Mouse (Mus musculus): ENCODE results near the gene Wap. TPM values are rescaled to one million over a fixed set of nuclear protein-coding genes. Genes with fewer than 3 reads are reported as not detected.

Gene Wap
- total and polyA plus RNA-seq, 3 experiments: not detected

DNA sequence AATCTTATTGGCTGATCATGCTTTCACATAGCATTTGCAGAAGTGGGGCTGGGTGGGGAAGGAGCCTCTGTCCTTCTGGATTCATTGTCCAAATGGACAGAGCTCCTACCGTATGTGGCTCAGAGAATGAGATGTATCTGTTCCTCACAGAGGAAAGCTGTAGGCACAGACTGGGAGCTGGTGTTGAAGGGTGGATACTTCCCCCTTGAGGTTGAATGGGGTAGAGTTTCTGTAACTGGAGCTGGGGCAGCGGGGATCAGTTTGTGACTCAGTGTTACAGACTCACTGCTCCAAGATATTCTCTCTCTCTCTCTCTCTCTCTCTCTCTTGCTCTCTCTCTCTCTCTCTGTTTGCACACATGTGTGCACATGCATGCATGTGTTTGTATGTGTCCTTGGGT, 31.6 kb upstream of the Wap start:
- Histone ChIP-seq H3K4me2 (ENCODE audit: insufficient read depth, low read depth, poor library complexity, severe bottlenecking) (no peak overlapping the region), H3K9ac (ENCODE audit: insufficient read depth, low read depth) (no peak overlapping the region), H3K9me3 (replicated peaks; ENCODE audit: low read length) (no peaks in the 10 kb centered on the region), H3K27me3 (replicated peaks) (peaks cover 86% of the 10 kb centered on the region), H3K79me2 (replicated peaks; ENCODE audit: control insufficient read depth, extremely low read depth, insufficient read depth, poor library complexity, severe bottlenecking) (no peaks in the 10 kb centered on the region), H3K4me3 (replicated peaks in 1 of 3; ENCODE audit: low read depth in 2 of 3, low read length in 2 of 3, poor library complexity in 1 of 3) (no peak overlapping the region), H3K36me3 (replicated peaks in 1 of 2; ENCODE audit: control insufficient read depth in 1 of 2, insufficient read depth in 1 of 2, low read length in 1 of 2) (no peaks in the 10 kb centered on the region), H3K27ac (ENCODE audit: insufficient read depth, low read depth) (no peak overlapping the region), H3K4me1 (ENCODE audit: control insufficient read depth in 1 of 2, insufficient read depth in 2 of 2) (no peaks in the 10 kb centered on the region)
- dilution Hi-C loops (cut with MboI; ENCODE audit: extremely low pct_ligation_motif_present, extremely low pct_unique_long_range_greater_than_20kb, low sequenced_read_pairs) (no loop called here), in situ Hi-C loops (cut with MboI; ENCODE audit: low pct_ligation_motif_present, low pct_unique_long_range_greater_than_20kb, low sequenced_read_pairs) (loop anchor here (25.0 kb wide), 1 partner anchor 492 kb away; no protein-coding TSS in a partner anchor)
- TF ChIP-seq TBP (conservative IDR thresholded peaks at IDR 0.05; ENCODE audit: low read depth, low read length) (no peak), RAD21 (IDR thresholded peaks at IDR 0.05; ENCODE audit: low read depth, low read length) (peak; percentile 20), CTCF (conservative IDR thresholded peaks at IDR 0.05 in 1 of 2, IDR thresholded peaks at IDR 0.05 in 1 of 2; ENCODE audit: low read depth in 2 of 2, low read length in 2 of 2) (peak in 1 of 2 experiments; percentile 50; a peak in 2 of 4 replicates)
- no peak for DNase-seq (ENCODE audit: extremely low read depth)

DNA sequence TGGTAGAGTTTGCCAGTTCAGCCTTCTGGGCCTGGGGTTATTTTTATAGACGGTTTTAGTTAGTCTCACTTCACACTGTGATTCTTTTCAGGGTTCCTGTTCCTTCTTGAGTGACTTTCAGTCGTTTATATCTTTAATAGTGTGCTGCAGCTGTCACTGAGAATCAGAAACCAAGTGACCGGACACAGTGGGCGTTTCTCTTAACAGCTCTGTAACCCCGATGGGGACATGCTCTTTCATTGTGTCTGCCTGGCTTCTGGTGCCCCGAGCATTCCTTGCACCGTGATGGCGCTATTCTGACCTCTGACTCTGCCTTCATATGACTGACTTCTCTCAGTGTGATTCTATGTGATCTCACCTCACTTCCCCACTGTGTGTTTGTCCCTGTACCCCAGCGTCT, 30.6 kb upstream of the Wap start:
- H3K9ac ChIP-seq (ENCODE audit: insufficient read depth, low read depth): no peak overlapping the region

DNA sequence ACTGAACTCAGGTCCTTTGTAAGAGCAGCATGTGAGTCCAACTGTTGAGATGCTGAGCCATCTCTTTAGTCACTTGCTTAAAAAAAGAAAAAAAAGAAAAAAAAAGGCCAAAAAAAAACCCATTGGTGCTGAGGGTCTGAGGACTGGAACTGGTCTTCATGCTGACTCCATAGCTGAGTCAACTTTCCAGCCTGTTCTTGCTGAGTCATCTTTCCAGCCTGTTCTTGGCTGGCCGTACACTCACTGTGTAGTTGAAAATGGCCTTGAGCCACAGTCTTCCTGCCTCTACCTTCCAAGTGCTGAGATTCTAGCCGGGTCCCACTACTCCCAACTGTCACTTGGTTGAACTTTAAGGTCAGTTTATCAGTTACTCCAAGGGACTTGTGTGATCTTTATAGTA, 28.2 kb upstream of the Wap start:
- Histone ChIP-seq H3K4me2 (ENCODE audit: insufficient read depth, low read depth, poor library complexity, severe bottlenecking) (no peak overlapping the region), H3K9ac (ENCODE audit: insufficient read depth, low read depth) (no peak overlapping the region), H3K4me3 (replicated peaks in 1 of 3; ENCODE audit: low read depth in 2 of 3, low read length in 2 of 3, poor library complexity in 1 of 3) (no peak overlapping the region), H3K36me3 (replicated peaks in 1 of 2; ENCODE audit: control insufficient read depth in 1 of 2, insufficient read depth in 1 of 2, low read length in 1 of 2) (no peaks in the 10 kb centered on the region), H3K9me3 (replicated peaks; ENCODE audit: low read length) (no peaks in the 10 kb centered on the region), H3K27ac (ENCODE audit: insufficient read depth, low read depth) (no peak overlapping the region), H3K4me1 (ENCODE audit: control insufficient read depth in 1 of 2, insufficient read depth in 2 of 2) (no peaks in the 10 kb centered on the region), H3K79me2 (replicated peaks; ENCODE audit: control insufficient read depth, extremely low read depth, insufficient read depth, poor library complexity, severe bottlenecking) (no peaks in the 10 kb centered on the region), H3K27me3 (replicated peaks) (peaks cover 76% of the 10 kb centered on the region)
- dilution Hi-C loops (cut with MboI; ENCODE audit: extremely low pct_ligation_motif_present, extremely low pct_unique_long_range_greater_than_20kb, low sequenced_read_pairs) (no loop called here), in situ Hi-C loops (cut with MboI; ENCODE audit: low pct_ligation_motif_present, low pct_unique_long_range_greater_than_20kb, low sequenced_read_pairs) (loop anchor here (25.0 kb wide), 1 partner anchor 496 kb away; no protein-coding TSS in a partner anchor)
- DNase-seq (ENCODE audit: extremely low read depth): no peak
- TF ChIP-seq CHD1 (IDR thresholded peaks at IDR 0.05; ENCODE audit: low read depth, low read length) (no peak), MAFK (IDR thresholded peaks at IDR 0.05; ENCODE audit: insufficient replicate concordance, low read length) (peak; percentile 87), MAZ (IDR thresholded peaks at IDR 0.05; ENCODE audit: low read depth, low read length) (no peak)

More for the DNA sequence above, 30.6 kb upstream of the Wap start:
- H3K4me1 ChIP-seq (ENCODE audit: control insufficient read depth in 1 of 2, insufficient read depth in 2 of 2): no peaks in the 10 kb centered on the region
- no peak overlapping the region for H3K4me3 ChIP-seq (replicated peaks in 1 of 3; ENCODE audit: low read depth in 2 of 3, low read length in 2 of 3, poor library complexity in 1 of 3)
- DNase-seq (ENCODE audit: extremely low read depth): no peak
- no peak overlapping the region for H3K27ac ChIP-seq (ENCODE audit: insufficient read depth, low read depth)
- no peaks in the 10 kb centered on the region for H3K36me3 ChIP-seq (replicated peaks in 1 of 2; ENCODE audit: control insufficient read depth in 1 of 2, insufficient read depth in 1 of 2, low read length in 1 of 2)
- TF ChIP-seq NELFE (IDR thresholded peaks at IDR 0.05; ENCODE audit: low read depth, low read length): no peak
- no peak for TF ChIP-seq PAX5 (IDR thresholded peaks at IDR 0.05; ENCODE audit: low read length)
- no peak for TF ChIP-seq POLR2A (IDR thresholded peaks at IDR 0.05; ENCODE audit: low read depth, low read length)
- TF ChIP-seq TCF12 (IDR thresholded peaks at IDR 0.05; ENCODE audit: low read depth, low read length): no peak
- no peak for TF ChIP-seq MYC (IDR thresholded peaks at IDR 0.05; ENCODE audit: low read depth, low read length)
- no peak for TF ChIP-seq E2F4 (IDR thresholded peaks at IDR 0.05; ENCODE audit: insufficient replicate concordance, low read depth, low read length)
- TF ChIP-seq TBP (conservative IDR thresholded peaks at IDR 0.05; ENCODE audit: low read depth, low read length): no peak
- no peak for TF ChIP-seq RCOR1 (conservative IDR thresholded peaks at IDR 0.05; ENCODE audit: low read depth, low read length)
- TF ChIP-seq GABPA (IDR thresholded peaks at IDR 0.05; ENCODE audit: insufficient replicate concordance, low read depth, low read length): no peak
- TF ChIP-seq UBTF (IDR thresholded peaks at IDR 0.05; ENCODE audit: low read depth, low read length): no peak
- no peaks in the 10 kb centered on the region for H3K9me3 ChIP-seq (replicated peaks; ENCODE audit: low read length)
- no peaks in the 10 kb centered on the region for H3K79me2 ChIP-seq (replicated peaks; ENCODE audit: control insufficient read depth, extremely low read depth, insufficient read depth, poor library complexity, severe bottlenecking)
- dilution Hi-C loops (cut with MboI; ENCODE audit: extremely low pct_ligation_motif_present, extremely low pct_unique_long_range_greater_than_20kb, low sequenced_read_pairs) (no loop called here), in situ Hi-C loops (cut with MboI; ENCODE audit: low pct_ligation_motif_present, low pct_unique_long_range_greater_than_20kb, low sequenced_read_pairs) (loop anchor here (25.0 kb wide), 1 partner anchor 493 kb away; no protein-coding TSS in a partner anchor)
- peaks cover 80% of the 10 kb centered on the region for H3K27me3 ChIP-seq (replicated peaks)
- no peak overlapping the region for H3K4me2 ChIP-seq (ENCODE audit: insufficient read depth, low read depth, poor library complexity, severe bottlenecking)

Data from CH12.LX (cell line).